Mouse (Mus musculus) left cerebral cortex, postnatal 4 days (tissue): ENCODE data around the gene Efna3. TPM values are rescaled to one million over a fixed set of nuclear protein-coding genes. Genes with fewer than 3 reads are reported as not detected.

Experiments
- DNase-seq: peaks from one replicate; pipeline ENCODE4 v3.0.0-alpha.2; 2022
- intact Hi-C: fragments of 180-260 bp; cut with DNase I; formaldehyde crosslinking; loops from one replicate; pipeline ENCODE4 v1.15.1; 2025
- total RNA-seq, 2 experiments: library from RNA; stranded (reverse); gene quantifications; 2 replicates each; pipeline ENCODE4 v1.2.3; 2021

The Efna3 gene
- 10 to 100 TPM; 64.7 to 66.2 TPM for total RNA-seq

- intact Hi-C loops, result no loop called here
These were observed at the start of gene Efna3 for GRCm38 (mm10) chr3:89322514-89323165. TSS of gene Efna3 (minus strand) at chr3:89322965.

GRCm38 (mm10) chr3:89367338-89367737 lies 44.6 kb upstream of the Efna3 start:
- DNase-seq, result no peak

More at GRCm38 (mm10) chr3:89322514-89323165, at the start of gene Efna3:
- DNase-seq, result peak; percentile 74

GRCm38 (mm10) chr3:89365486-89366414 lies 43.0 kb upstream of the Efna3 start:
- intact Hi-C loops, result no loop called here
- DNase-seq, result no peak

More at GRCm38 (mm10) chr3:89367338-89367737, 44.6 kb upstream of the Efna3 start:
- intact Hi-C loops, result no loop called here

DNA sequence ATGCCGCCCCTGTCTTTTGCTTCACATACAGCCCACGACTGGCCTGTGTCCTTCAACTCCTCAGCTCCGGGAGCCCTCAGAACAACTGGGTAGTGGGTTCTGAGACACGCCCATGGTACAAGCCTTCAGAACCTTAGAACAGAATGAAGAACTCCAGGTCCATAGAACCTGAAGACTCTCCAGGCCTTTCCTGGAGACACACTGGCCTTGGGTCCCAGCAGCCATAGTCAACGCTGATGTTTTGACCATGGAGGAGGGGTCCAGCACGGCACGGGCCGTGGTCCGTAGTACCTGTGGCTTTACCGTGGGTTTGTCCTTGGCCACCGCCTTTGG lies 42.4 kb upstream of the Efna3 start, which contains the start of gene Dcst1:
Gene Dcst1, minus strand, starts transcription at position 101 of the 333 bp plus-strand sequence.
- intact Hi-C loops, result no loop called here
- DNase-seq, result no peak

DNA sequence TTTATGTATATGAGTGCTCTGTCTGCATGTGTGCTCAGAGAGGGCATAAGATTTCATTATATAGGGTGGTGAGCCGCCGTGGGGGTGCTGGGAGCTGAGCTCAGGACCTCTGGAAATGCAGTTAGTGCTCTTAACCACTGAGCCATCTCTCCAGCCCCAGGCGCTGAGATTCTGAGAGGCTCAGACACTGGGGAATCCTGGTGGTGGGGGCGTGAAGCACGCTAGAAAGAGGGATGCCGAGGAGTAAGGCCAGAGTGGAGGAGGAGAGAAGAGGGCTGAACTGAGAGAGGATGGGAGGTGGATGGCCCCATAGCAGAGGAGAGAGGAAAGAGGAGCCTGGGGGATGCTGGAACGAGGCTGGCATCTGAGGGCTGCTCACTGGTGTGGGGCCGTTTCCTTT lies 41.9 kb upstream of the Efna3 start:
- intact Hi-C loops, result no loop called here
- DNase-seq, result no peak

- intact Hi-C loops, result no loop called here
- DNase-seq, result no peak
These were observed 38.9 kb upstream of the Efna3 start, which contains the start of gene Dcst2 for GRCm38 (mm10) chr3:89361675-89362074. TSS of gene Dcst2 (plus strand) at chr3:89361975.

DNA sequence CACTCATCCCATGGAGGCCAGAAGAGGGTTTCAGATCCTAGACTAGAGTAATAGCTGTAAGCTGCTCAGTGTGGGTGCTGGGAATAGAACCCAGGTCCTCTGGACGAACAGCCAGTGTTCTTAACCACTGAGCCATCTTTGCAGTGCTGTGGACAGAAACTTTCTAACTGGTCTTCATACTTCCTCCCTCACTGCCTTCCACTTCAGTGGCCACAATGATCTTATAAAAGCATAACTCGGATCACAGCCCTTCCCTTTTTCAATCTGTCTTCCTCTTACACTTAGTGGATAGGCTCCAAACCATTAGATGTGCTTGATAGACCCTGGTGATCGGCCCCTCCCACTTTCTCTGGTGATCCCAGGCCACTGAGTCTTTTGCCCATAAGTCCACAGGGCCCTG lies 37.5 kb upstream of the Efna3 start:
- intact Hi-C loops, result no loop called here
- DNase-seq, result no peak

DNA sequence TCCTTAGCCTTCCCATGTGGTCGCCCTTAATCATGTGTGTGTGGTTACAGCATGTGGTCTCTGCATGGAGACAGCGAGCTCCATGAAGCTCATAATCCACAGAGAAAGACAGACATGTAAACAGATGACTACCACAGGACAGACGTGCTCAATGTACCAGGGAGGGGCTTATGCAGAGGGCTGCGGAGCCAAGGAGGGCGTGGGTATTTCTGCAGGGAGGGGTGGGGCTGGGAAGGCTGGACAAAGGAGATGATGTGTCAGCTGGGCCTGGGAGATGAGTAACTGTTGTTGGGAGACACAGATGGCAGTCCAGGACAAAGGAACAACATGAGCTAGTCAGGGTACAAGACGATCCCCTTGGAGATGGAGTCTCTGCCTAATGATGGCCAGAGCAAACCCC lies 36.9 kb upstream of the Efna3 start:
- intact Hi-C loops, result no loop called here

DNA sequence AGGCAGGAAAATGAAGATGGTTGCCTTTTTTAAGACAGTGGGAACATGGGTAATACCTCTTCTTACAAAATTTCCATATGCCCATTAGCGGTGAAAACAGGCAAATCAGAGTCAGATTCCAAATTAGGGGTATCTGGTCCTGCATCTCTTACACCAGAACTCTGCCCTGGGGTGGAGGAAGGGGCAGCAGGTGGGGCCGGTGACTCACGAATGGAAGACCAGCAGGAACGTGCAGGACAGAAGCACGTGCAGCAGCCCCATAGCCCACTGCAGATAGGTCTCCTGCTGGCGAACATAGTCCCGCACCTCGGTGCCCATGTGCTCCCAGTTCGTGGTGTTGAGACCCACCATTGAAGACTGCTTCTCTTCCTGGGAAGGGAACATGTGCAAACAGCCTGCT lies 33.3 kb upstream of the Efna3 start:
- no peak for DNase-seq
- intact Hi-C loops, result no loop called here

More for the DNA sequence above, 36.9 kb upstream of the Efna3 start:
- DNase-seq, result no peak

- DNase-seq, result no peak
These were observed 32.7 kb upstream of the Efna3 start for GRCm38 (mm10) chr3:89355512-89355902.

DNA sequence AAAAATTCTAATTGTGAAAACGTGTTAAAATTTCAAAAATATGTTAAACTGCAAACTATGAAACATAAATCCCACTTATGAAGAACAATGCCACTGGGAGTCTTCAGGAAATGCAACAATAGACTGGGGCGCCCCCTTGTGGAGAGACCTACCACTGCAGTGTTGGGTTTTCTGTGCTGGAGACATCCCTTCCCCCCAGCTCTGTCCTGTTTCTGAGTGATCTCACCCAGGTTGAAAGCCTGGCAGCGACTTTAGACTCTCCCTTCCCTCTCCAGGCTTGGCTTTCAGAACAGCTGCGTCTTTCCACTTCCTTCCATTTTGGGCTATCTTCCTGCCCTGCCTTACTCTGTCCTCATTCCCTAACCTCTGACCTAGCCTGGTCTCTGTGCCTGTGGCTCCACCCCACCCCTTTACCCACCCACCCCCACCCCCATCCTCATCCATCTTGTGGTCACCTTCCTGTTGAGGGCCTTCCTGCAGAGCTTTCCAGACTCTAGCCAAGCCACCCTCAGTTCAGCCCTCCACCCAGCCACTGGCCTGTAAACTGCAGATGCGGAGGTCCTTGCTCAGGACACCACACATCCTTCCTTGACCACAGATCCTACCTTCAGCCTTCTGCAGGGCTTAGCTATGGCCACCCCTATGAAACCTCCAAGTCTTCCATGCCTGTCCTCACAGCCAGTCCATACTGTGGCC lies 32.2 kb upstream of the Efna3 start:
- intact Hi-C loops, result no loop called here
- peak; percentile 85 for DNase-seq

More at GRCm38 (mm10) chr3:89355512-89355902, 32.7 kb upstream of the Efna3 start:
- intact Hi-C loops, result no loop called here

- no peak for DNase-seq
- intact Hi-C loops, result no loop called here
These were observed 28.5 kb upstream of the Efna3 start for GRCm38 (mm10) chr3:89351271-89351670.

GRCm38 (mm10) chr3:89349869-89350501 lies 27.2 kb upstream of the Efna3 start, which contains the start of gene Adam15:
TSS of gene Adam15 (minus strand) at chr3:89349996.
- DNase-seq, result peak; percentile 90
- intact Hi-C loops, result no loop called here

GRCm38 (mm10) chr3:89348911-89349868 lies 26.4 kb upstream of the Efna3 start:
- no peak for DNase-seq
- intact Hi-C loops, result no loop called here

DNA sequence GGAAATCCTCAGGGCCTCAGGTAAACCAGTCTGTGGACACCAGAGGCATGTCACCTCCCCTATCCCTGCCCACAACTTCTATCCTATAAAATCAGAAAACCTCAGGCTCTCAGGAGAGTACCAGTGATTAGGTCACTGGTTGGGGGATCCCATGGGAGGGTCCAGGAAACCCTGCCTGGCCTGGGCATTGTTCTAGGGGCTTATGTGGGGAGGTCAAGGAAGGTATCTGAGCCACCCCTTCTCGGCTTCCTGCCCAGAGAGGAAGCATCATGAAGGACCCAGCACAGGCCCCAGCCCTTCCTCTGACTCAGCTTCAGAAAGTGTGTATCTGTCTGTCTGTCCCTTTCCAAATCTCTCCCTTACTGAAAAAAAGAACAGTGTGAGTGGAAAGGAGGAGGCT lies 25.2 kb upstream of the Efna3 start:
- DNase-seq, result no peak
- intact Hi-C loops, result no loop called here

- DNase-seq, result no peak
- intact Hi-C loops, result no loop called here
These were observed 24.2 kb upstream of the Efna3 start for GRCm38 (mm10) chr3:89346815-89347540.

GRCm38 (mm10) chr3:89343279-89343678 lies 20.5 kb upstream of the Efna3 start:
- intact Hi-C loops, result no loop called here
- DNase-seq, result peak; percentile 58

DNA sequence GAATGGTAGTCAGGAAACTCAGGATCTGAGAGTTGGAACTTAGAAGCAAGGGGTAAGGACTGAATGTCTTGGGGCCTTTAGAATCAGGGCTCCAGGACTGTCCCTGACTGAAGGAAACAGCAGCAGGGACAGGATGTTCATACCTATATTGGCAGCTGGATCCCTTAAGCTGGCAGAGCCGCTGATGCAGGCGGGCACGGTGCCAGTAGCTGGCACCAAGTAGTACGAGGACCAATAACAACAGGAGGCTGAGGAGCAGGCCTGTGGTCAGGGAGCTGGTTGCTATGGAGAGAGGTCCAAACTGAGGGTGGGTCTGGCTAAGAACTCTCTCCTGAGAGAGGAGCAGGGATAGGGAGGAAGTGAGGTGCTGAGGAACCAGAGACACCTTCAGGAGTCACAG lies 19.0 kb upstream of the Efna3 start:
- DNase-seq, result no peak

GRCm38 (mm10) chr3:89340465-89340864 lies 17.7 kb upstream of the Efna3 start:
- peak; percentile 89 for DNase-seq
- intact Hi-C loops, result no loop called here

More for the DNA sequence above, 19.0 kb upstream of the Efna3 start:
- intact Hi-C loops, result no loop called here
